Mouse (Mus musculus) G1E (cell line): ENCODE data around the gene A3galt2. TPM values are rescaled to one million over a fixed set of nuclear protein-coding genes. Genes with fewer than 3 reads are reported as not detected.

Experiments used
- ATAC-seq: 2 replicates; pipeline ENCODE4 v1.8.0; 2016; ENCODE audit warnings: mild to moderate bottlenecking; ENCODE audit not compliant: insufficient number of reproducible peaks, poor library complexity, low FRiP score, severe bottlenecking; ENCODE audit errors: extremely low read depth
- DNase-seq: peaks from one replicate; pipeline ENCODE4 v3.0.0; 2012; ENCODE audit warnings: low spot score
- H3K27me3 ChIP-seq: 2 replicates; pipeline ENCODE4 v1.6.1; 2012; ENCODE audit warnings: mild to moderate bottlenecking, low read length, inconsistent platforms; ENCODE audit not compliant: insufficient read depth
- H3K36me3 ChIP-seq: replicated peaks from 2 replicates; pipeline ENCODE3; 2012; ENCODE audit warnings: mild to moderate bottlenecking, inconsistent platforms
- H3K4me1 ChIP-seq: 2 replicates; pipeline ENCODE4 v1.6.1; 2012; ENCODE audit warnings: low read depth, low read length, inconsistent platforms, mixed read lengths; ENCODE audit not compliant: insufficient read depth
- H3K4me3 ChIP-seq: 2 replicates; pipeline ENCODE4 v1.5.1; 2012; ENCODE audit warnings: low read depth, mild to moderate bottlenecking, inconsistent platforms, low read length, moderate library complexity, mixed read lengths
- H3K9me3 ChIP-seq: replicated peaks from 2 replicates; pipeline ENCODE4 v1.6.1; 2012; ENCODE audit warnings: inconsistent platforms
- CTCF ChIP-seq: IDR thresholded peaks from 2 replicates; pipeline ENCODE4 v1.5.1; 2012; ENCODE audit warnings: low read depth, low read length, inconsistent platforms, mixed read lengths
- GATA1 ChIP-seq: IDR thresholded peaks from 2 replicates; pipeline ENCODE4 v1.6.1; 2012; ENCODE audit warnings: borderline replicate concordance, low read length, inconsistent platforms, mixed read lengths
- GATA2 ChIP-seq: IDR thresholded peaks from 2 replicates; pipeline ENCODE4 v1.6.1; 2012; ENCODE audit warnings: low read depth, low read length, inconsistent platforms, borderline replicate concordance
- POLR2AphosphoS5 ChIP-seq: IDR thresholded peaks from 2 replicates; pipeline ENCODE4 v1.6.1; 2012; ENCODE audit warnings: low read depth, low read length, inconsistent platforms; ENCODE audit not compliant: insufficient replicate concordance
- TAL1 ChIP-seq: conservative IDR thresholded peaks from 2 replicates; pipeline ENCODE4 v1.6.1; 2012; ENCODE audit warnings: low read depth, low read length, inconsistent platforms, mixed read lengths
- polyA plus RNA-seq: library from polyadenylated mRNA; stranded (reverse); fragments of >175 nt; gene quantifications from 2 replicates; pipeline ENCODE4 v1.2.3, GENCODE M21; 2012
- total RNA-seq, 2 experiments: library from RNA; stranded (forward) in 1 of 2; stranded (reverse) in 1 of 2; fragments of 200-1000 nt in 1 of 2; fragments of >200 nt in 1 of 2; fragmentation: Nextera tagmentation in 1 of 2; gene quantifications; 2 replicates each; pipeline ENCODE4 v1.2.3; 2014 to 2017

The A3galt2 gene
- total and polyA plus RNA-seq, 3 experiments, result 0.16 TPM; not detected in 2

DNA sequence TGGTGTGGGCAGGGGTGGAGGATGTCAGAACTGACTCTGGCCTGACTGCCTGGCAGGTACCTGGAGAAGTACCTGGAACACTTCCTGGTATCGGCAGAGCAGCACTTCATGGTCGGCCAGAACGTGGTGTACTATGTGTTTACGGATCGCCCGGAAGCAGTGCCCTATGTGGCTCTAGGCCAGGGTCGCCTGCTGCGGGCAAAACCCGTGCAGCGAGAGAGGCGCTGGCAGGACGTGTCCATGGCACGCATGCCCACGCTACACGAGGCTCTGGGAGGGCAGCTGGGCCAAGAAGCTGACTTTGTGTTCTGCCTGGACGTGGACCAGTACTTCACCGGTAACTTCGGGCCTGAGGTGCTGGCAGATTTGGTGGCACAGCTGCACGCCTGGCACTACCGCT is 11.8 kb downstream of the A3galt2 start:
- Histone ChIP-seq H3K36me3 (no peaks in the 10 kb centered on the region), H3K27me3 (peaks cover 8% of the 10 kb centered on the region; the same call in 1 of the 2 replicates), H3K9me3 (peaks cover 8% of the 10 kb centered on the region), H3K4me1 (no peaks in the 10 kb centered on the region), H3K4me3 (0 out of 2 replicates have a peak overlapping the region, but pooled peaks have one; percentile 2)
- TF ChIP-seq GATA2 (no peak), POLR2AphosphoS5 (no peak), TAL1 (no peak), GATA1 (no peak), CTCF (no peak)
- ATAC-seq (no peak), DNase-seq (no peak)

DNA sequence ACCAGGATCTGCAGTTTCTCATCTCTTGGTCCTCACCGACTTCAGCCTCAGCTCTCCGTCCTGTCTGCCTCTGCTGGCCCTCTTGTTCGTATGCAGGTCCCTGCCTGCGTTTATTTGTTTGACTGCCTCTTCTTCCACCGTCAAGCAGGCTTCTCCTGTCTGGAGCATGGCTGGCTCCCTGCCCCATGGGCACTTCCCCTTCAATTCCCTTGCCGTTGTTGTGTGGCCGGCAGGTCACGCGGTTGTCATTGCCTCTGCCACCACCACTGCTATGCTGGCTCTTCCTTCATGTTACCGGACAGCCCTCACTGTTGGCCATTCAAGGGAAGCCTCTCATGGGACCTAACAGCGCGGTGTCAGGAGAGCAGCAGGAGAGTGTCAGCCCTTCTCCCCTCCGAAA is 13.0 kb downstream of the A3galt2 start:
- ATAC-seq, result no peak
- H3K4me1 ChIP-seq, result no peaks in the 10 kb centered on the region
- H3K9me3 ChIP-seq, result peaks cover 4% of the 10 kb centered on the region; the same call in 1 of the 2 replicates
- no peak overlapping the region for H3K4me3 ChIP-seq
- TF ChIP-seq POLR2AphosphoS5 (no peak), GATA2 (no peak), TAL1 (no peak), GATA1 (no peak), CTCF (no peak)
- H3K27me3 ChIP-seq, result peaks cover 8% of the 10 kb centered on the region; the same call in 1 of the 2 replicates
- H3K36me3 ChIP-seq, result peaks cover 6% of the 10 kb centered on the region
- no peak for DNase-seq

DNA sequence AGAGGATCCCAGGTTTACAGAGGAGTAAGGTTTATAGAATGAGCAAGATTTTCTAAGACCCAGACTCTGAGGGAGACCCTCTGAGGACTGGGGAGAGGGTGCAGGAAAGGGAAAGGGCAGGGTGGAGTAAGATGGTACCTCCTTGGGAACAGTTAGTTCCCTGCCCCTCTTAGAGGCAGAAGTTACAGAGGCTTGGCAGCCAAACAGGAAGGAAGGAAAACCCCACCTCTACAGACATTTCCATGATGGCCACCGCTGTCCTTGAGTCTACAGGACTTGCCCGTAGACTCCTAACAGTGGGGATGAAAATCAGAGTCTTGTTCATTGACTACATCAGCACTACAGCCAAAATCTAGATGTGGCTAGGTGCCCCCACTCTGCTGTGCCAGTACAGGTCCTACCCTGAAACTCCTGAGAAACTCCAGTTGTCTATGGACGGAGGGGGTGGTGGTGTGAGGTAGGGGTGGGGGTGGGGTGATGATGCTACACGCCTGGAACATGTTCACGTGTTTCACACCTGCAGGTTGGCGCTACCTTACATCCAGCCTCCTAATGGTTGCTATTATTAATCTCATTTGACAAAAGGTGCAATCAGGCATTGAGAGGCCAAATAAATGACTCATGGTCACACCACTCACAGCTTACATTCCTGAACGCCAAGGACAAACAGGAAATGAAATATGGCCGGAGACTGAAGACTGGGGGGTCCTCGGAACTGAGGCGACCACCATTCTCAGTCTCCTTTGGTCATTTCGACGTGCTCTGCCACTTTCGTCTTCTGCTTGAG is 14.6 kb downstream of the A3galt2 start:
- TF ChIP-seq TAL1, result no peak
- no peak for TF ChIP-seq CTCF
- no peak for TF ChIP-seq POLR2AphosphoS5
- TF ChIP-seq GATA1, result no peak
- TF ChIP-seq GATA2, result no peak
- H3K4me1 ChIP-seq, result no peaks in the 10 kb centered on the region
- no peaks in the 10 kb centered on the region for H3K9me3 ChIP-seq
- DNase-seq (no peak), ATAC-seq (no peak)
- H3K4me3 ChIP-seq, result no peak overlapping the region
- peaks cover 8% of the 10 kb centered on the region; the same call in 1 of the 2 replicates for H3K27me3 ChIP-seq
- peaks cover 20% of the 10 kb centered on the region for H3K36me3 ChIP-seq

DNA sequence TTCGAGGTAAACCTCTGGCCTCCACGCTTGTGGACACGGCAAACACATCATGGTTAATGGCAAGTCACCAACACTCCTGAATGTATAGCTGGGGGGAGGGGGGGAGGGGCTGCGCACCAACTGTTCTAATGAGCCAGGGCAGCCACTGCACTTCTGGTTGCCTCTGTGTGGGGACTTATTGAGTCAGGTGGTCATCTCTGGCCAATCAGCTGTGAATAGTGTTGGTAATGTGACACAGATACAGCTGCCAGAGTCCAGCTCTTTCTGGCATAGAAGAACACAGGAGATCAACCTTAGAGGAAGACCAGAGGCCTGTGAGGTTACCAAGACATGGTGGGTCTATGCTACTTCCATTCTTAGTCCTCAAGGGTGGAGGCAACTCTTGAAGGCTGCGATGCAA is 15.5 kb downstream of the A3galt2 start:
- peaks cover 29% of the 10 kb centered on the region for H3K36me3 ChIP-seq
- H3K27me3 ChIP-seq, result peaks cover 8% of the 10 kb centered on the region; the same call in 1 of the 2 replicates
- H3K4me1 ChIP-seq, result no peaks in the 10 kb centered on the region
- ATAC-seq (no peak), DNase-seq (no peak)
- H3K9me3 ChIP-seq, result no peaks in the 10 kb centered on the region
- H3K4me3 ChIP-seq, result no peak overlapping the region
- TF ChIP-seq GATA1 (no peak), CTCF (no peak), GATA2 (no peak), POLR2AphosphoS5 (no peak), TAL1 (no peak)

DNA sequence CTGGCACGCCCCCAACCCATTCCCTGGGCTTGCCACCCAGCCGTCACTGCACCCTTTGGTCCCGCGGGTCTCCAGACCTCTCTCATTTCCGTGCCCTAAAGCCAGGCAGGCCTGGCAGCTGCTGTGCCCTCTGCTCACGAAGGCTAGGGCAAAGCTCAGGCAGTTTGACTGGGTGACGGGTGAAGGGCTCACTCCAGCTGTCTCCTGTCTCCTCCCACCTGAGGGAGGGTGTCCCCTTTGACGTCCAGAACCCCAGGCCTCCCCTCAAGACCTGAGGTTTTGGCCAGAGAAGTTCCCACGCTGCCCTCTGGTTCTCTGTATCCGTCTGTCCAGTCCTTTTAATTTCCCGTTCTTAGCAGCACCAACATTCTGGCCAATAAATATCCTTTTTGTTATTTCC is 18.7 kb downstream of the A3galt2 start:
- Histone ChIP-seq H3K4me3 (no peak overlapping the region; the same call in 1 of the 2 replicates), H3K27me3 (no peaks in the 10 kb centered on the region), H3K4me1 (peaks cover 2% of the 10 kb centered on the region; the same call in 1 of the 2 replicates), H3K9me3 (no peaks in the 10 kb centered on the region), H3K36me3 (peaks cover 59% of the 10 kb centered on the region)
- ATAC-seq (no peak), DNase-seq (no peak)
- TF ChIP-seq POLR2AphosphoS5, result no peak
- TF ChIP-seq TAL1, result no peak
- no peak for TF ChIP-seq GATA1

DNA sequence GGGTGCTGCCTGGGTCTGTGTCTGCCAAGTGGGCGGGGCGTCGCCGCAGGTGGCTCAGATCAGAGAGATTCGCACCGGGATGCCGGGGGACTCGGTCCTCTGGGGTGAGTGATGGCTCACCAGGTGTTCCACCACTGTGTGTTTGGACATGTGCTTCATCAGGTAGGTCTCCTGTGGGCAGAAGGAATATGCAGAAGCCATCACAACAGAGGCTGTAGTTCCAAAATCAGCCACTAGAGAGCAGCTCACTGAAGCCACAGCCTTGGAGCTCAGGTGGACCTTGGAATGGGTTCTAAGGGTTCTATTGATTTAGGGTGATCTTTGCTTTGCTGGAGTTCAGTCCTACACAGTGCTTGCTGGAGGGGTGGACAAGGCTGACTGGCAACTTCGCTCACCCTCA is 19.3 kb downstream of the A3galt2 start:
- Histone ChIP-seq H3K9me3 (no peaks in the 10 kb centered on the region), H3K4me1 (peaks cover 2% of the 10 kb centered on the region; the same call in 1 of the 2 replicates), H3K27me3 (no peaks in the 10 kb centered on the region), H3K36me3 (peaks cover 63% of the 10 kb centered on the region), H3K4me3 (no peak overlapping the region)
- no peak for DNase-seq
- TF ChIP-seq CTCF (peak; percentile 59), GATA2 (no peak)
- no peak for ATAC-seq
